Mouse (Mus musculus) spleen, adult 2 months (tissue): ENCODE measurements around the gene Metrn.

Source experiments
- CTCF ChIP-seq: fragments of 200-500 bp; IDR thresholded peaks from 2 replicates; pipeline ENCODE4 v1.5.1; 2011; ENCODE audit warnings: mild to moderate bottlenecking, inconsistent platforms; ENCODE audit not compliant: insufficient read depth, insufficient read length, insufficient replicate concordance; ENCODE audit errors: extremely low read depth
- POLR2A ChIP-seq: fragments of 200-500 bp; IDR thresholded peaks from 2 replicates; pipeline ENCODE4 v1.6.1; 2011; ENCODE audit warnings: low read depth, low read length, inconsistent platforms

DNA sequence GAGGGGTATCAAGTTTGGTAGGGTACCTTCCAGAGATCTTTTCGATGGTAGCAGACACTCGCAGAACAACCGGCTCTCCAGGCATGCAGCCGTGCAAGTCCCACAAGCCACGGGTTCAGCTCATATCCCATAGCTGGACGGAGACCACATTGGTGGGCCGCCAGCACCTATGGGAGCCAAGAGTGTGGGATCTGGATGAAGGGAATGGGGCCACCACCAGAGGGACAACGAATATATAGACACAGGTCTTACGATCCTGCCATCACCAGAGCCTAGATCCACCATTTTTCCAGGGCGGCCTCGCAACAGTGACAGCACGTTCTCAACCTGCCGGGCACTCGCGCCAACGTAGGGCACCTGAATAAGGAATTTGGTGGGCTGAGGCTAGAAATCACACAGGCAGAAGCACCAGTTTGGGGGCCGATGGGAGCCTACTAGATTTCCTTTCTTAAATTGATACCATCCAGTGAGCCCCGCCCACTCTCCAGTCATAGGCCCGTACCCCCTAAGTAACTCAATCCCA, 5.6 kb downstream of the Metrn start:
- TF ChIP-seq POLR2A (no peak), CTCF (no peak)
